In genomic region chr4:99655937-99656604, GRCm38 (mm10) we compare ENCODE assay signal across 9 mouse cellular contexts. TPM values are rescaled to one million over a fixed set of nuclear protein-coding genes. Genes with fewer than 3 reads are reported as not detected.
DNase-seq lines count a peak whose midpoint lies in the region; ATAC-seq lines count a peak whose summit lies in the region.
"Had no signal": no experiment of that assay in that cellular context is flagged by ENCODE, and none has a peak within 500 bp of the region (broad histone marks: within the 10 kb centered on the region; RNA-seq: fewer than 3 reads in every experiment).

Gene Foxd3, plus strand, starts transcription at chr4:99656299.

- intact Hi-C loops in heart, postnatal 10 days (cut with DNase I): no loop called here

- peak; percentile 40 to 52 for DNase-seq in kidney, postnatal 4 days
- no peak for DNase-seq in kidney, postnatal 14 days
- peak; percentile 64 for DNase-seq in embryo, embryonic 10.5 days (ENCODE audit: low spot score)
- peak; percentile 10 to 23 for DNase-seq in heart, postnatal 10 days
- peak; percentile 64 for DNase-seq in mesoderm, embryonic 11.5 days (ENCODE audit: low read depth, low spot score)
- no peak for DNase-seq in MN1 (ENCODE audit: low spot score)
- no peak for DNase-seq in thymus, postnatal 25 days

- no peak for ATAC-seq in megakaryocyte progenitor cell, adult 5-6 weeks (replicated peaks; ENCODE audit: poor library complexity)

RNA-seq across cellular contexts. Expression of gene Foxd3, which starts in this region (rescaled TPM):
- 1 to 10 TPM in 1 of 2 experiments, under 1 TPM in 1; 0.79 to 1.4 TPM for total RNA-seq in heart, postnatal 10 days (2021)
- total RNA-seq in megakaryocyte progenitor cell, adult 5-6 weeks (2015): not detected in 2 replicates
- not detected in 2 replicates for total RNA-seq in megakaryocyte progenitor cell, adult 5-6 weeks (2017)
- total RNA-seq: liver, adult 2 months had no signal

Comparison
In these comparisons a context has a peak if more than half of its experiments do, and no peak if none do; other contexts are left out.
1. DNase-seq: peak in kidney, postnatal 4 days (2 of 2), embryo, embryonic 10.5 days (single experiment), heart, postnatal 10 days (2 of 2) and mesoderm, embryonic 11.5 days (single experiment); none in kidney, postnatal 14 days (single experiment), MN1 (single experiment) and thymus, postnatal 25 days (single experiment).